Mouse (Mus musculus): ENCODE measurements around the gene Fads3.

Fads3 gene

GRCm38 (mm10) chr19:10108666-10109065 is 67.3 kb downstream of the Fads3 start:
- no peak for DNase-seq (ENCODE audit: low read depth, low spot score)
